Mouse (Mus musculus) midbrain, embryonic 11.5 days (tissue): ENCODE measurements around the gene Cd209e. TPM values are rescaled to one million over a fixed set of nuclear protein-coding genes. Genes with fewer than 3 reads are reported as not detected.
"Not testable (repeated sequence)": the region's sequence is repeated elsewhere in the genome, so short reads cannot be mapped to it uniquely, and the experiment has no call there.

Source experiments
- ATAC-seq: fragments of 200-750 bp; cut with Nextera tagmentation; 2 replicates; pipeline ENCODE4 v1.8.0; 2017; ENCODE audit warnings: moderate TSS enrichment, moderate library complexity; ENCODE audit not compliant: low FRiP score
- DNase-seq: peaks from one replicate; pipeline ENCODE4 v3.0.0; 2015; ENCODE audit warnings: low spot score; ENCODE audit errors: missing footprints
- H3K27ac ChIP-seq: fragments of 300-500 bp; sonication (generic); 2 replicates; pipeline ENCODE4 v1.5.1; 2014; ENCODE audit warnings: low read depth, low read length
- H3K27me3 ChIP-seq: fragments of 300-500 bp; sonication (generic); 2 replicates; pipeline ENCODE4 v1.6.1; 2014; ENCODE audit warnings: mild to moderate bottlenecking, low read length, moderate library complexity, mixed read lengths; ENCODE audit not compliant: control insufficient read depth, insufficient read depth
- H3K36me3 ChIP-seq: fragments of 300-500 bp; sonication (generic); 2 replicates; pipeline ENCODE4 v1.6.1; 2014; ENCODE audit warnings: mild to moderate bottlenecking, low read length, moderate library complexity, mixed read lengths; ENCODE audit not compliant: control insufficient read depth, insufficient read depth
- H3K4me1 ChIP-seq: fragments of 300-500 bp; sonication (generic); 2 replicates; pipeline ENCODE4 v1.6.1; 2014; ENCODE audit warnings: low read length; ENCODE audit not compliant: control insufficient read depth, insufficient read depth
- H3K4me2 ChIP-seq: fragments of 300-500 bp; sonication (generic); 2 replicates; pipeline ENCODE4 v1.6.1; 2014; ENCODE audit warnings: mild to moderate bottlenecking, moderate library complexity
- H3K4me3 ChIP-seq: fragments of 300-500 bp; sonication (generic); 2 replicates; pipeline ENCODE4 v1.5.1; 2014; ENCODE audit warnings: low read depth, low read length
- H3K9ac ChIP-seq: fragments of 300-500 bp; sonication (generic); 2 replicates; pipeline ENCODE4 v1.6.1; 2014; ENCODE audit warnings: low read length
- H3K9me3 ChIP-seq: fragments of 300-500 bp; sonication (generic); 2 replicates; pipeline ENCODE4 v1.6.1; 2016; ENCODE audit warnings: low read length; ENCODE audit not compliant: control insufficient read depth
- WGBS: fragments of 180-500 bp; shearing (Covaris S2); extraction: QIAGEN DNeasy Blood & Tissue Kit; methylation state at CpG from one replicate; pipeline ENCODE4 v1.1.7; 2014; 5-methylcytosine and 5-hydroxymethylcytosine counted together
- polyA plus RNA-seq: library from polyadenylated mRNA; unstranded; fragments of >200 nt; fragmentation: Nextera tagmentation; extraction: Ambion mirVana; gene quantifications from 2 replicates; pipeline ENCODE4 v1.2.1, GENCODE M21; 2014

The Cd209e gene
- polyA plus RNA-seq = not detected in 2 replicates

- H3K4me2 ChIP-seq = no peak within 1 kb of the TSS
- no peak for ATAC-seq
- no peak within 1 kb of the TSS for H3K9ac ChIP-seq
- no peak within 1 kb of the TSS for H3K27ac ChIP-seq
- H3K4me3 ChIP-seq = no peak within 1 kb of the TSS
- no peaks in the 10 kb centered on the region for H3K4me1 ChIP-seq
- DNase-seq = no peak
- WGBS = 62% methylated on average over 2 of the region's 2 CpGs
- H3K36me3 ChIP-seq = no peaks in the 10 kb centered on the region
- H3K27me3 ChIP-seq = no peaks in the 10 kb centered on the region
- H3K9me3 ChIP-seq = peaks cover 3% of the 10 kb centered on the region; the same call in 1 of the 2 replicates
Measured at GRCm38 (mm10) chr8:3854209-3854608, at the start of gene Cd209e. Cd209e (minus strand) TSS chr8:3854309.

GRCm38 (mm10) chr8:3878455-3878854, 24.3 kb upstream of the Cd209e start, which contains the start of gene Cd209d:
Cd209d (minus strand) TSS chr8:3878555.
- ATAC-seq (no peak), DNase-seq (no peak)
- Histone ChIP-seq H3K9me3 (peaks cover 24% of the 10 kb centered on the region; the same call in 1 of the 2 replicates), H3K36me3 (no peaks in the 10 kb centered on the region), H3K4me1 (no peaks in the 10 kb centered on the region), H3K27ac (no peak within 1 kb of the TSS), H3K27me3 (no peaks in the 10 kb centered on the region), H3K4me2 (no peak within 1 kb of the TSS), H3K9ac (no peak within 1 kb of the TSS), H3K4me3 (no peak within 1 kb of the TSS)
- 80% methylated on average over 4 of the region's 4 CpGs for WGBS

GRCm38 (mm10) chr8:3876121-3876520, 22.0 kb upstream of the Cd209e start:
- ATAC-seq = no peak
- WGBS = 74% methylated on average over 2 of the region's 2 CpGs
- H3K27ac ChIP-seq = no peak overlapping the region
- no peaks in the 10 kb centered on the region for H3K36me3 ChIP-seq
- H3K27me3 ChIP-seq = no peaks in the 10 kb centered on the region
- H3K9me3 ChIP-seq = peaks cover 28% of the 10 kb centered on the region; the same call in 1 of the 2 replicates
- no peaks in the 10 kb centered on the region for H3K4me1 ChIP-seq
- no peak overlapping the region for H3K9ac ChIP-seq
- no peak overlapping the region for H3K4me2 ChIP-seq
- no peak overlapping the region for H3K4me3 ChIP-seq
- no peak for DNase-seq

- not testable (repeated sequence) for H3K9me3 ChIP-seq, H3K27me3 ChIP-seq, DNase-seq, ATAC-seq, H3K4me3 ChIP-seq, H3K4me1 ChIP-seq, H3K27ac ChIP-seq, H3K9ac ChIP-seq, H3K36me3 ChIP-seq, H3K4me2 ChIP-seq
Measured at GRCm38 (mm10) chr8:3862736-3863135, 8.6 kb upstream of the Cd209e start.

GRCm38 (mm10) chr8:3803091-3803490, 51.0 kb downstream of the Cd209e start:
- Histone ChIP-seq H3K27me3 (no peaks in the 10 kb centered on the region), H3K36me3 (no peaks in the 10 kb centered on the region), H3K4me3 (no peak overlapping the region), H3K4me1 (no peaks in the 10 kb centered on the region), H3K9ac (no peak overlapping the region), H3K9me3 (peaks cover 14% of the 10 kb centered on the region; the same call in 1 of the 2 replicates), H3K27ac (no peak overlapping the region), H3K4me2 (no peak overlapping the region)
- DNase-seq = peak; percentile 80
- 89% methylated on average over 14 of the region's 14 CpGs for WGBS
- no peak for ATAC-seq

Other genes starting within 250 kb of the Cd209e start
- gene Xab2, start 233.0 kb downstream of the Cd209e start, polyA plus RNA-seq = 58.6 and 63.8 TPM in 2 replicates
- gene Pet100, start 232.8 kb downstream of the Cd209e start, polyA plus RNA-seq = 96.9 and 113 TPM in 2 replicates
- 0.23 TPM in 1 of 2 replicates, not detected in the other for gene Pcp2, start 228.8 kb downstream of the Cd209e start, polyA plus RNA-seq
- 16.7 and 18.1 TPM in 2 replicates for gene Stxbp2, start 223.4 kb downstream of the Cd209e start, polyA plus RNA-seq
- 0.15 TPM in 1 of 2 replicates, not detected in the other for gene Retn, start 198.5 kb downstream of the Cd209e start, polyA plus RNA-seq
- gene Mcemp1, start 188.6 kb downstream of the Cd209e start, polyA plus RNA-seq = 0.20 and 0.28 TPM in 2 replicates
- 5.4 and 6.8 TPM in 2 replicates for gene Fcor, start 181.9 kb downstream of the Cd209e start, polyA plus RNA-seq
- 41.0 and 43.3 TPM in 2 replicates for gene Trappc5, start 178.0 kb downstream of the Cd209e start, polyA plus RNA-seq
- gene Fcer2a, start 160.1 kb downstream of the Cd209e start, polyA plus RNA-seq = 0.11 and 0.27 TPM in 2 replicates
- not detected in 2 replicates for gene Clec4g, start 133.7 kb downstream of the Cd209e start, polyA plus RNA-seq
- gene Cd209a, start 105.3 kb downstream of the Cd209e start, polyA plus RNA-seq = not detected in 2 replicates
- gene Cd209d, start 24.2 kb upstream of the Cd209e start, polyA plus RNA-seq = not detected in 2 replicates
- not detected in 2 replicates for gene Cd209b, start 72.5 kb upstream of the Cd209e start, polyA plus RNA-seq
- gene Cd209c, start 100.4 kb upstream of the Cd209e start, polyA plus RNA-seq = 0.40 and 0.56 TPM in 2 replicates